Mouse (Mus musculus) adrenal gland (tissue): ENCODE data around the gene Ankrd44.

ENCODE experiments used
- intact Hi-C: fragments of 180-260 bp; cut with DNase I; formaldehyde crosslinking; loops from one replicate; pipeline ENCODE4 v1.15.1; 2025

Gene Ankrd44

DNA sequence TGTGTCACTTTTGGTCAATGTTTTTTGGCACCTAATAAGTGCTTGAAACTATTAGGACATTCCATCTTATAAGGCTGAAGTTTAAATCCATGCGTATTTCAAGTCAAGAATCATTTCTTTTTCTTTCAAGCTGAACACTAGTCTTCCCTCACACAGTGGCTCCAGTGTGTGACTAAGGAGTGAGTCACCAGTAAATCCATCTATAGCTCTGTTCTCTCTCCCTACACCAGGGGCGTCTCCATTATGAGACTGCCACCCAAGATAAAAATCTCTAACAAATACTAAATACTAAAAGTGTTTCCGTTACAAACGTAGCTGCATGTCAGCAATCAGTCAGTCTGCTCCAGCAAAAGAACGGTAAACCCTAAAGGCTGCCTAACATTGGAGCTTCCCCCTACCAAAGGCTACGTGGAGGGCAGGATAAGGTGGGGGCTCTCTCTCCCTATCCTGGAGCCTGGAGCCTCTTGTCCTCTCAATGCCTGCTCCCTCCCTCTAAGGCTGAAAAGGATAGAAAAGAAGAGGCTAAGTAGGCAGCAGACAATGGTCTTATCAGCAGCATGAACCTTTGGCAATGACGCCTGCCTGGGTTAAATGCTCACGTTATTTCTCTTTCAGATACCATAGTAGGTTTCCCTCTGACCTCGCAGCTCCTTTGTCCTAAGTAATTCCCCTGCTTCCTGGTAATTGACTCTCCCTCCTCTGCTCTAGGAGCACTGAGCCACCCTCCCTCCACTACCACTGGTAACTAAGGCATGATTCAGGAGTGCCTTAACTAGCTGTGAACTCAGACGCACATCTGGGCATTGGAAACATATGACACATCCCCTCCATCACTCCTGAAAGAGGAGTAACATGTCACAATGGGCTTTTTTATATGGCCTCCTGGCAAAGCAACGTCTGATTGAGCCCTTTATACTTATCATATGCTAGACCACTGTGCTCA lies 212.7 kb downstream of the Ankrd44 start:
- intact Hi-C loops = no loop called here

DNA sequence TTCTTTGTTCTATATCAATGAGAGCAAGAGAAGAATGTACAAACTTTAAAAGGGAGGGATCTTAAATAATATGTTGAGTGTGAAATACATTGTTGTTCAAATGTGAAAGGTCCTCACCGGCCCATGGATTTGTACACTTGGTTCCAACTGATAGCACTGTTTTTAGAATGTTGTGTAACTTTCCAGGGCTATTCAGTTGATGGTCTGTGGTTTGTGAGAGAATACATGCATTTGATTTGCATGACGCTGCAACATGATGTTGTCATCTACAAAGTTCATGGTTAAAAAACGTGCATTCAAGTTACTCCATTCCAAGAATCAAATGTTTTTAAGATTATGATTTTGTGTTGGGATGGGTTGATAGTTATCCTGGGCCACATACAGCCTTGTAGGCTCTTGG lies 214.6 kb downstream of the Ankrd44 start:
- intact Hi-C loops = no loop called here

DNA sequence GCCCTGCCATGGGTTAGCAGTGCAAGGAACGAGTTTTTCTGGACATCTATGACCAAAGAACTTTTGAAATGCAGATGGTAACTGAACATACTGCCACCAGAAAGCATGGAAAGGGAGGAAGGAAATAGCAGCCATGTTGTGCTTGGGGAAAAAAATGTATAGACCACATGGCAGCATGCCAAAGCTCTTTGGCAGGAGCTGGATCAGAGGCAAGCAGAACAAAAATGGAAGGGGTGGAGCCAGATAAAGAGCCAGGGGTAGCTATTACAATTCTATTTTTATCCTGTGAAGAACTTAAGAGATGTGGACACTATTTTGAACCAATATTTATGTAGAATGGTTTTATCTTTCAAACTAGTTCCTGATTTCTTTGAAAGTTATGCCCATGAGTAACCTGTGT lies 215.6 kb downstream of the Ankrd44 start:
- intact Hi-C loops = no loop called here

DNA sequence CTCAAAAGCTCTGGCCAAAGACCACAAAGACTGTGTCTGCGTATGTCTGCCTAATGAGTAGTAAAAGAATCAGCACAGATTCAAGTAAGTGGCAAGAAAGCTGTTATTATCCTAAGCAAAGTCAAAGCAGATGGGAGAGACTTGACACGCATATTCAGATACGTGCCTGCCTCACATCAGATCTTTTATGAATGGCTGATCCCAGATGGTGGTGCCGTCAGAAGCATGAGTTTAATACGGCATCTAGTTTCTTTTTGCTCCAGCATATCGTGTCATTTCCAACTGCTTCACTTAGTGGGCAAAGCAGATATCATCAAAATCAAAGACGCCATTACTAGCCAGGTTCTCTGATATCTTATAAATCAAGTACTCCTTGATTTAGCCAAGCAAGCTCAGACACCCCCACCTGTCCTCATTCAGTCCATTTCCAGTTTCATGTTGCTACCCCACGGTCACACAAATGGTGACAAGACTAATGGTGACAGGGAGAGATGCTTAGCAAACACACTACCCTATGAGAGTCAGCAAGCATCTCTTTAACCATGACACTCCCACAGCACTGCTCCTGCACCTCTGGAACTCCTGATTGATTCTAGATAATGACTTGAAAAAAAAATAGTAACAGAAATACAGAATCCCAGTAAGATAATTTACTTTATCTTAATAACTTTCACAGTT lies 218.2 kb downstream of the Ankrd44 start:
- intact Hi-C loops = loop anchor here (5.0 kb wide), 1 partner anchor 41 kb away; no protein-coding TSS in a partner anchor

DNA sequence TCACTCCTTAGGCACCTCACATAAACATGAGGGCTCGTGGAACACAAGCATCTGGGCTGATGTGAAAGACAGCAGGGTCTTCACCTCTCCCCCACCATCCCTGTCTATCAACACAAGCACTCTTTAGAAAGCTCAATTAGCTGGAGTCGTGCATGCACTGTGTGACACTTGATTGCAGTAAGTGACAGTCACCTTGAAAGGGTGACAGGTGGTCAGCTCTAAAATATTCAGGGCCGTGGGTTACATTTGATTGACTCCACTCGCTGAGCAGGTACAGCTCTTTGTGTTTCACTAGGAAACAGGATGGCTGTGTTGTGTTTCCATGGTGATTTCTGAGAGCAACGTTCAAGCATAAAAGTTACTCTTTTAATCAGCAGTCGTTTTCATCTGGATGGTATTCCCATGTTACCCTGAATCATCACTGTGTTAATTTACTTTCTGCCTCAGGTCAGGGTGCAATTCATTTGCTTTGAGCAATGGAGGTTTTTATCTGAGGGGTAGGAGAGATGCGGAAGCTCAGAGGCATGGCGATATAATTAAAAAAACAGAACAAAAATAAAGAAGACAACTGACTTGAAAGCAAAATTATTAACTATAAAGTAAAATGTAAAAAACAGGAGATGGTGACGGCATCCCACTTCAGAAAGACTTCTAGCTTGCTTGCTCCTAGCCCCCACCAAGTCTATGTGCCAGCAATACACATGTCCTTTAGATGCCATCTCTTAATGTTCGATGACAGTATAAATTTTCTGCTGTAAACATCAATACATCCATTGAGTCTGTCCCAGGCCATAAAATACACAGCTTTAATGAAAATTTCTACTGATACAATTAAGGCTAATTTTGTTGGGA lies 218.9 kb downstream of the Ankrd44 start:
- intact Hi-C loops = loop anchor here (5.0 kb wide), 1 partner anchor 40 kb away; no protein-coding TSS in a partner anchor

DNA sequence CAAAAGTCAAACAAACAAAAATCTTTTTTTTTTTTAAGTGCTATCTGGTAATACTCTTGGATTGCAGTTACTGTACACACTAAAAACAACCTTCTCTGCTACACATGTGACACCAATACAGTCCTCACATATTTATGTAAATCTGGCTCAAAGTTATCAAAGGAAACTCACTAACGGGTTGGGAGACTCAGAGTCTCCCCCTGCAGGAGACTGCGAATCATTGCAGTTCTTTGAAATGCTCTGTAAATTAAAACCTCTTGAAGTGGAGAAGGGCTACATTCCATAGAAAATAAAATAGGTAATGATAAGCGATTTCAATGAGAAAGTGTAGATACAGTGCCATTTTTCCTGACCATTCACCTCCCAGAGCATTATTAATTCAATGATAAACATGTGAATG lies 219.6 kb downstream of the Ankrd44 start:
- intact Hi-C loops = loop anchor here (5.0 kb wide), 1 partner anchor 39 kb away; no protein-coding TSS in a partner anchor

DNA sequence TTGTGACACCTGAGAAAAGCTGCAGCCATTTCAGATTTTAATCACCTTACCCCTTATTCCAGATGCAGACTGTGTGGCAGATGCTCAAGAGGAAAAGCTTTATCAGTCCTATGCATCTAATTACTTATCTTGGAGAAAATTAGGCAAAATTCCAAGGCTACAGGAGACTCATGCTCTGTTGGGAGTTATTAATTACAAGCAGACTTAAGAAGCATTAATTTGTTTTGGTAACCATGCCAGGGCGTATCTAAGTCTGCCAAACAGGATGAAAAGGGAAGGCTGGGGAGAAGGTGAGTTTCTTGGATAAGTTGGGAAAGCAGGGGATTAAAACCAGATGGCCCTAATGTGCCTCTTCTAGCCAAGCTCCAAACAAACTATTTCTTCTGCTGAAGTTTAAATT lies 222.7 kb downstream of the Ankrd44 start:
- intact Hi-C loops = no loop called here

DNA sequence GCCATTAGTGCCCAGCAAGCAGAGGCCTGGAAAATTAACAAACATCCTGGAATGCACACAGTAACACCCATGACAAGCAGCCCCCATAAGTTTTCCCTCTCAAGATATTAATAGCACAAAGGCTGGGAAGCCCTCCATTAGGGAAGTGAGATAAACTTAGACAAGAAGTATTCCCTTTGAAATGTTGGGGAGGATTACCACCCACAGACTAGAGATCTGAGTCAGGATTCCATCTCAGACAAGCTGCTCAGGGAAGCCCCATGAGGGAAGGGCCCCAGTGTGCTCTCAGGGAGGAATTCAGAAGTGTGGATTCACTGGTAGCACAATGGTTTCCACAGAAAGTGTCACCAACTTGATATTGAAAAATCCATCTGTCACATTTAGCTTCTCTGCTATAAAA lies 223.3 kb downstream of the Ankrd44 start:
- intact Hi-C loops = no loop called here

DNA sequence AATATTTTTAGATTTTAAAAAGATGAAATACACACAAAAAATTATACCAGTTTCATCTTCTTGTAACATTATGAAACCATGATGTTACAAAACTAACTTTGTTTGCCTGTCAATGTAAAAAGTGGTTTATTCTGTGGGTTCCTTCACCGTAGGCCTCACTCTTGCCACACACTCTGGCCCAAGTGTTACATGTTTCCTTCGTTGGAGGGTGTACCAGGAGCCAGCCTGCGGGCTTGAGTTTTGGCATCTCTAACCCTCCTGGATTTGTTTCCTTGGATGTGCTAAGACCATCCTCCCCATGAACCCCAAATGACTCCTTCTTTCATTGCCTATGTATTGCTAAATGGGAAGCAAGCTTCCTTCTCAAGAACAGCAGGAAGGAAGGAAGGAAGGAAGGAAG lies 230.8 kb downstream of the Ankrd44 start:
- intact Hi-C loops = no loop called here

DNA sequence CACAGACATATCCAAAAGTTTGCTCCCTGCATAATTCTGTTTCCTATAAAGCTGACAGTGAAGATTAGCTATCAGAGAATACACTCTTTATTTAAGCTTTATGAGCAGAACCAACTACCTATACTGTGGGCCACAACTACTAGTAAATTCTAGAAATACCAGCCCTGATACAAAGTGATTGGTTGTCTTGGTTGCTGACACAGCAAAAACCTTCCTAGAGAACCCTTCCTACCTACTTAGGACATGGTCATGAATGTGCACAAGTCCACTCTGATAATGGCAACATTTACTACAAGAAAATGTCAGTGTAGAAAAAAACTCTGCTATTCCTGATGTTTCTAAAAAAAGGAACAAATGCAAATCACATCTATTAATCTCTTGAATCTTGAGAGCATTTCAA lies 234.4 kb downstream of the Ankrd44 start:
- intact Hi-C loops = no loop called here

DNA sequence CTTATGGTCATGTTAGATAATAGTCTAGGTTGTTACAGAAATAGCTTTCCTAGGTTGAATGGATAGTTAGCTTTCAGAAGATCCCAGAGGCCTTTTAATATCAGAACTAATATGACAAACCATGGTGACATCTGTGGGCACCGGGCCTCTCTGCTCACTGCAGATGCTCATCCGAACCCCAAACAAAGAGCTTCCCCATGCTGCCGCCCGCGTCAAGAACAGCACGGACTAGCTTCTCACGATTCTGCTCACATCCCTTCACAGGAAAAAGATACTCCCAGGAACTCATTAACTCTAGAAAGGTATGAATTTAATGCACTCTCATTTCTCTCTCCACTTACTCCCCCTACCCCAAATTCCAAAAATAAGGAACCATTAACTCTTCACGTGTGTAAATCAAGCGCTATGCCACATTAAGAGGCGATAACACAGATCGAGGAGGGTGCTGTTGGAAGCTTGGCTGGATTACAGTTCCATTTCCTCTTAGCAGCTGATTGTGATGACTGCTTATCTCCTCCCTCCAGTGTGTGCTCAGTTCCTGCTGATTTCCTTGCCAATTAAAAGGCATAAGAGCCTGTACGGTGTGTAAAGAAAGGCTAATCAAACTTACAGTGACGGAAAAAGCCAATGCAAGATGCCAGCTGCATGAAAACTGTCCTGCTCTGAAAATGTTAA lies 235.8 kb downstream of the Ankrd44 start:
- intact Hi-C loops = no loop called here

DNA sequence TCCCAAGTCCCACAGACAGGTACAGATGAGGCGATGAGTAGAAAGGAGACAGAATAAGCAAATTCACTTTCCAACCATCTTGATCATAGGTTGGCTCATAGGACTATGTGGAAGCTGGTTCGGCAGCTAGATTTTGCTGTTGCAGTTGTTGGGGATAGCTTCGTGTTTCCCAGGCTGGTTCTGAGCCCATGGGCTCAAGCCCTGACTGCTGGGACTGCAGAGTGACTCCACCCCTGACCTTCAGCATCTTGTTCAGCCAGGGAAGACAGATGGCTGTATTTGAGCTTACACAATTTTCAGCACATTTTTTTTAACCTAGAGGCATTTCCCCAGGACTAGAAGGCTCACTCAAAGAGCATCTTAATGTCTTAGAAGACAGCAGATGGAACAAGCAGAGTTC lies 237.7 kb downstream of the Ankrd44 start:
- intact Hi-C loops = no loop called here

DNA sequence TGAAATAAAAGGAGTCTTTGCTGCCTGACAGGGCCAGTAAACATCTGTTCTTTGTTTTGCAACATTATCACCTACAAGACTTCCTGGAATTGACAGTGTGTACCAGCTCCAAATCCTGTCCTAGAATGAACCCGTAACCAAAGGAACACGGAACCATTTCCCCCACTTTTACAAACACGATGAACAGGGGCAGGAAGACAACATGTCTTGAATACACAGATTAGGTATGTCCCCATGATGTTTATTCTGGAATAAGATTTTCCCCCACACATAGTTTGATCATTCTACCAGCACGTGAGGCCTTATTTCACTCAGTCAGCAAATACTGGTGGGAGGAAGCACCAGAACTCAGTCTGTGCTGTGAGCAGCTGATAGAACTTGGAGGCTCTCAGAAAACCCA lies 241.9 kb downstream of the Ankrd44 start:
- intact Hi-C loops = no loop called here

DNA sequence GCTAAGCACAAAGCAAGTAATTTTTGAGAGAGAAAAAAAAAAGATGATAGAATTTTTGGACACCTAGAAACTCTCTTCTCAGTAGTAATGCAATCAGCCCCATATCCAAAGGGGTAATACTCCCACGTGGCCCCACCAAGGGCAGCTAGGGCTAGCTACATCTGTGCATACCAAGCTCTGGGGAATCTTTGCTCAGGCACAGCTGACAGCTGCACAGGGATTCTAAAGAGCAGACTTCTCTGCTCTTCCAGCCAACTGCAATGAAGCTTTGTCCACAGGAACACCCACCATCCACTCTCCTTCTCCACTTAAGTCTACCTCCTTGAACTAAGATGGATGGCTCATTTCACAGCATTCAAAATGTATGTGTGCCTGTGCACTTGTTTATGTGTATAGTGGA lies 246.6 kb downstream of the Ankrd44 start:
- intact Hi-C loops = no loop called here

DNA sequence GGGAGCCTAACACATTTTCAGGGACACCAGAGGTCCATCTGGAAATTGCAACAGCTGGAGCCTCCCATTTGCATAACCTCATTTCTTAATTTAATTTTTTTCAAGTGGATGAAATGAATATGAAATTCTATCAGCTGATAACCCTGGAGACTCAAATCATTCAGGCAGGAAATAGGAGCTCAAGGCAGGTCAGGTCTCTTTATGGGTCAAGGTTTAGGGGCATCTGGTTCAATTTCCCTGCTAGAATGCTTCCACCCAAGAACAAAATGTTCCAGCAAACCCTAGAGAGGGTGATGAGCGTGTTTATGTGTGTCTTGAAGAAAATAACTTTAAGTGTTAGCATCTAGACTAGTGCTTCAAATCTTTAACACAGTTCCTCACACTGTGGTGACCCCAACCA lies 248.2 kb downstream of the Ankrd44 start:
- intact Hi-C loops = no loop called here

DNA sequence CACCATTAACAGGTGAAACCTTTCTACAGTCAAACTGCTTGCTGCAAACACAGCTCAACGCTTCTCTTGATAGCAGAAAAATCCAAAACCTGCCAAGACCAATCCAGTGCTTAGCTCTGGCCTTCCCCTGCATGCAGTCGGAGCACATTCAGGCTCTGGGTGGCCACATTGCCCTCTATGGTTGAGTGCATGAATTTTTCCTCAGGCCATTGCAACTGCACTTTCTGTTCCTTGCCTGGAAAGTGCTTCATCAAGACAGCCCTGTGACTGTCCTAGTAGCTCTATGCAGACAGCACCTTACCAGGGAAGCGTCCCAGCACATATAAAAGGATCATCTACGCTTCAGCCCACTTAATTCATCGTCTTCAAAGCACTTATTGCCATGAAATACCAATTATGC lies 250.7 kb downstream of the Ankrd44 start:
- intact Hi-C loops = no loop called here

DNA sequence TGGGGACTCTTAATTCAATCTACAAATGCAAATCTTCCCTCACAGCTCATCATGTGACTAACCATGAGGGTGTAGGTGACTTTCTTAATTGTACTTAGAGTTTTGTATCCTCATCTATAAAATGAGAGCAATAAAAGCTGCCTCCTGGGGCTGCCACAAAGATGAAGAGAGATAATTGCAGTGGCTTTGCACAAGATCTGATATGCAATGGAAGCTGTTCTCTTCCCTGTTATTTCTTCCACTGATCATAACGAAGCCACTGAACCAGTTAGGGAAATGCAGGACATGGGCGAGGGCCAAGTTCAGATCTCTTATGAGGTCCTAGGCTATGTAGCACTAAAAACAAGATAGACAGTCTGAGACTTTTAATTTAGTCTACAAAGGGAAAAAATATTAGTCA lies 258.2 kb downstream of the Ankrd44 start:
- intact Hi-C loops = loop anchor here (5.0 kb wide), 3 partner anchors 39 to 314 kb away; partner anchors contain the start of gene Ankrd44

DNA sequence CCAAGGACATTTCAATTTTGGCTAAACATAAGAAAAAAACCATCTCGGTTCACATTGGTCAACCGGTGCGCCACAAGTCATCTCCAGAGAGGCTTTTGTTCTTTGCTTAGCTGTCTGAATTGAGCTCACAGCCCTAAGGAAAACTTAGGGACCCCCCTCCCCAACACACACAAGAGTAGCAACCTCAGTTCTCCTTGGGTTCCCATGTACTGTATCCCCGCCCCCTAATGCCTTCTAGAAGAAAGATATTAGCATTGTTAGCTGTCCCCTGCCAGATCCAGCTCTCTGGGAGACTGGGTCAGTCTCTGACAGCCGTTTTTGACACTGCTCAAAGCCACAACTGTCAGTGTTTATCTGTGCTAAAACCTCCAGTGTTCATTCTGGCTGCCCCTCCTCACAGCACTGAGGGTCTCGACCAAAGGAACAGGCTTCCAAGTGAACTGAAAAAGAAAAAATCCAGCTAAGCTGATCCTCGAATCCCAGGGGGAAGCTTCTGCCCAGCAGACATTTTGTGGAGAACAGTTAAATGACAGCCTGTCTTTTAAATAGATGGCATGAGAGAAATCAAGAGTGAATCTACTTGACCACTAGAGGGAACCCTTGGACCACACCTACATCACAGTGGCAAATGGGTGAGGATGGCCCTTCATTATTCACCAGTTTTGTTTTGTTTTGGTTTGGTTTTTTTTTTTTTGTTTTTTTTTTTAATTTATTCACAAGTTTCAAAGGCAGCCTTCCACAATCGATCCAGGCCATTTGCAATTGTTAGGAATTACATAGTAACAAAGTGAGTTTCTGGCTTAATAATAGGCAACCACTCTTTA lies 260.4 kb downstream of the Ankrd44 start:
- intact Hi-C loops = loop anchor here (5.0 kb wide), 3 partner anchors 42 to 317 kb away; partner anchors contain the start of gene Ankrd44

DNA sequence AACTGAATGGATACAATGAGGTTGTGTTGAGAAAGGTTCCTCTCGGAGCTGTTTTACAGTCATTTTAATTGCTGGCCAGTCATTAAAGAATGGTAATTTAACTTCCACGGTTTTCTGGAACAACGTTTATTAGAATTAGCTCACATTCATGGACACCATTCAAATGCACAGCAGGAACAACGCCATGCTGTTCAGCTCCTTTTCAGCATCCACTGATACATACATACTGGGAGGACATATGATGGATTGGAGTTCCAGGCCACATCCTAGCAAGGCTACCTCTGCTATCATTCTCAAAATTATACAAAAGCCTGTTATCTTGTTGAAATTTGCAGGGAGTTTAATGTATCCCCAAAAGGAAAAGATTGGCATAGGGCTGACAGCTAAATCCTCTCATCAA lies 261.1 kb downstream of the Ankrd44 start:
- intact Hi-C loops = loop anchor here (5.0 kb wide), 3 partner anchors 42 to 317 kb away; partner anchors contain the start of gene Ankrd44

DNA sequence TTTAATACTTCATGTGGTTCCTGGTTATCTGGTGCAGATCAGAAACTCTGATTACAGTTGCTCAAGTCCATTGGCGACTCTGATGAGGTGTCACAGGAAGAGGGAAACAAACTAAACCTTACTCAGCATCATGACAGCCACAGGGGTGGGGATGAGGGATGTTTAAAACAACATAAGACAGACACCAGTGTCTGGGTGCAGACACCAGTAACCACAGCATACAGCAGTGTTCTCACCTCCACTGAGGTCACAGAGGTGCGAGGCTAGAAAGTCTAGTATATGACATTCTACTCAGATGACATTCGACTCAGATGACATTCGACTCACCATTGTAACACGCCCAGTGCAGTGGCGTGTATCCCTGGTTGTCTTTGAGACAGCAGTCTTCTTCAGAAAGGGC lies 265.5 kb downstream of the Ankrd44 start:
- intact Hi-C loops = loop anchor here (5.0 kb wide), 1 partner anchor 167 kb away; no protein-coding TSS in a partner anchor
